Mouse (Mus musculus): ENCODE data around the gene Hist2h2be.
"Not testable (repeated sequence)": the region's sequence is repeated elsewhere in the genome, so short reads cannot be mapped to it uniquely, and the experiment has no call there.

GRCm38 (mm10) chr3:96245003-96245886, 24.3 kb downstream of the Hist2h2be start, which contains the start of gene Hist2h2aa1:
- TF ChIP-seq CTCF (IDR thresholded peaks at IDR 0.05; ENCODE audit: borderline replicate concordance, insufficient read depth, low read depth, low read length), result not testable (repeated sequence)
- TF ChIP-seq POLR2A (IDR thresholded peaks at IDR 0.05; ENCODE audit: borderline replicate concordance, insufficient read depth, low read length), result peak; percentile 58
